Comparison of ENCODE assay signal across 10 mouse cellular contexts in the genomic region with DNA sequence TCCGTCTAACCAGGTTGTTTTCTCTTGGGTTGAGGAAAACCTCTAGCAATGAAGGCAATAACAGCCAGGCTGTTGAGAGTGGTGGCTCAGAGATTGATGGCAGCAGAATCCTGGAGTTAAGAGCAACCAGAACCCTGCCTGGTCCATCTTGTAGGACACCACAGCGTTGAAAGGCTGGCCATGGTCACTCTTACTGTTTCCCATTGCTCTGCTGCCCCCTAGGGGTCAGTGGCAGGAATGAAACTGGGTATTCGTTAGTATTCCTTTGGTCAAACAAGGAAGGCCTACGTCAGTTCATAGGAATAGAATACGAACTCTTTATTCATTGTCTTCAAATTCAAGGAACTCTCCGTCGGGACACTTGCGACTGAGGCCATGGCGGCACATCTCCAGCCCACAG. TPM values are rescaled to one million over a fixed set of nuclear protein-coding genes. Genes with fewer than 3 reads are reported as not detected.
DNase-seq lines count a peak whose midpoint lies in the region; ATAC-seq and TF ChIP-seq lines count a peak whose summit lies in the region.
"Had no signal": no experiment of that assay in that cellular context is flagged by ENCODE, and none has a peak within 500 bp of the region (broad histone marks: within the 10 kb centered on the region; RNA-seq: fewer than 3 reads in every experiment).

No protein-coding gene starts in this region.

- WGBS in liver, embryonic 14.5 days (ENCODE audit: insufficient replicate concordance) = 9% methylated on average over 9 of the region's 9 CpGs
- 17% methylated on average over 9 of the region's 9 CpGs for WGBS in olfactory bulb, adult 2 months

- no peak overlapping the region for H3K9ac ChIP-seq in liver, embryonic 14.5 days (replicated peaks)
- H3K9ac ChIP-seq: embryonic facial prominence, embryonic 12.5 days; lung, embryonic 15.5 days had no signal

- no peak overlapping the region for H3K27ac ChIP-seq in liver, embryonic 14.5 days
- H3K27ac ChIP-seq in olfactory bulb, adult 2 months (ENCODE audit: insufficient read depth, low read depth, low read length) = no peak overlapping the region
- H3K27ac ChIP-seq: embryonic facial prominence, embryonic 12.5 days; lung, embryonic 15.5 days had no signal

- no peaks in the 10 kb centered on the region for H3K36me3 ChIP-seq in liver, embryonic 14.5 days (replicated peaks; ENCODE audit: control insufficient read depth, insufficient read depth, low read depth)
- H3K36me3 ChIP-seq: embryonic facial prominence, embryonic 12.5 days; lung, embryonic 15.5 days had no signal

- no peak for TF ChIP-seq POLR2A in olfactory bulb, adult 2 months (IDR thresholded peaks at IDR 0.05; ENCODE audit: insufficient read depth, low read depth, low read length)

- no peak overlapping the region for H3K4me2 ChIP-seq in liver, embryonic 14.5 days (ENCODE audit: low read depth)
- H3K4me2 ChIP-seq: embryonic facial prominence, embryonic 12.5 days; lung, embryonic 15.5 days had no signal

- peak; percentile 34 for DNase-seq in urinary bladder, adult 2 months (ENCODE audit: low spot score)
- DNase-seq in urinary bladder, postnatal 10 days (ENCODE audit: low spot score) = no peak
- DNase-seq in cerebellum, adult 9-11 months = peak; percentile 27
- DNase-seq in forelimb bud, embryonic 11.5 days (ENCODE audit: low read depth, low spot score) = peak; percentile 73
- DNase-seq in kidney, postnatal 14 days = peak; percentile 72
- peak in 2 of 3 experiments; percentile 4 to 17 for DNase-seq in liver, embryonic 14.5 days (ENCODE audit: low read depth in 3 of 3, low spot score in 3 of 3)
- DNase-seq in urinary bladder, postnatal 25 days (ENCODE audit: low spot score) = peak; percentile 73

- ATAC-seq in liver, embryonic 14.5 days (ENCODE audit: insufficient read depth) = no peak

- no peak overlapping the region for H3K4me3 ChIP-seq in liver, embryonic 14.5 days (ENCODE audit: insufficient read depth in 1 of 2, low read depth in 2 of 2, low read length in 2 of 2)
- H3K4me3 ChIP-seq in olfactory bulb, adult 2 months (ENCODE audit: insufficient read depth, low read depth, low read length) = no peak overlapping the region
- H3K4me3 ChIP-seq: embryonic facial prominence, embryonic 12.5 days; lung, embryonic 15.5 days had no signal

- H3K4me1 ChIP-seq in liver, embryonic 14.5 days (replicated peaks; ENCODE audit: control insufficient read depth in 2 of 2, insufficient read depth in 2 of 2, low read length in 1 of 2) = no peaks in the 10 kb centered on the region
- no peaks in the 10 kb centered on the region for H3K4me1 ChIP-seq in olfactory bulb, adult 2 months (ENCODE audit: control insufficient read depth, insufficient read depth, low read length)
- H3K4me1 ChIP-seq: embryonic facial prominence, embryonic 12.5 days; lung, embryonic 15.5 days had no signal

- no peak for TF ChIP-seq EP300 in liver, embryonic 14.5 days (IDR thresholded peaks at IDR 0.05; ENCODE audit: low read depth)

- peak; percentile 89 for TF ChIP-seq CTCF in liver, embryonic 14.5 days (IDR thresholded peaks at IDR 0.05; ENCODE audit: low read depth)
- TF ChIP-seq CTCF in olfactory bulb, adult 2 months (IDR thresholded peaks at IDR 0.05; ENCODE audit: insufficient read depth, low read depth, low read length) = peak; percentile 43

- H3K27me3 ChIP-seq in liver, embryonic 14.5 days (ENCODE audit: control insufficient read depth, insufficient read depth, low read length) = peaks cover 7% of the 10 kb centered on the region

- H3K9me3 ChIP-seq in liver, embryonic 14.5 days (ENCODE audit: control insufficient read depth, low read length) = no peaks in the 10 kb centered on the region
- H3K9me3 ChIP-seq: embryonic facial prominence, embryonic 12.5 days; lung, embryonic 15.5 days had no signal

RNA-seq across cellular contexts. Expression of a gene that starts 18.4 kb away (rescaled TPM):
- polyA plus RNA-seq in urinary bladder, adult 2 months (2012; rRNA removed) = 0.06 TPM in 1 of 2 replicates, not detected in the other
- polyA plus RNA-seq in liver, embryonic 14.5 days (2012; rRNA removed) = 0.02 TPM in 1 of 2 replicates, not detected in the other
- polyA plus RNA-seq in liver, embryonic 14.5 days (2014; fragmentation: Nextera tagmentation; extraction: Ambion mirVana) = not detected in 2 replicates
- not detected in 2 replicates for polyA plus RNA-seq in olfactory bulb, adult 2 months (2012; ENCODE audit: insufficient read depth, insufficient read length, low replicate concordance, missing spikeins)

RNA-seq across cellular contexts. Expression of a gene that starts 43.7 kb away (rescaled TPM):
- polyA plus RNA-seq in urinary bladder, adult 2 months (2012; rRNA removed) = 0.31 and 0.96 TPM in 2 replicates
- 0.18 and 0.35 TPM in 2 replicates for polyA plus RNA-seq in liver, embryonic 14.5 days (2012; rRNA removed)
- polyA plus RNA-seq in liver, embryonic 14.5 days (2014; fragmentation: Nextera tagmentation; extraction: Ambion mirVana) = 0.27 and 0.57 TPM in 2 replicates
- not detected in 2 replicates for polyA plus RNA-seq in olfactory bulb, adult 2 months (2012; ENCODE audit: insufficient read depth, insufficient read length, low replicate concordance, missing spikeins)
